Mouse (Mus musculus): ENCODE data around the gene Ifit1. TPM values are rescaled to one million over a fixed set of nuclear protein-coding genes. Genes with fewer than 3 reads are reported as not detected.
"Not testable (repeated sequence)": the region's sequence is repeated elsewhere in the genome, so short reads cannot be mapped to it uniquely, and the experiment has no call there.

Ifit1 gene
- polyA plus RNA-seq, 1 experiment from 2014 or later, result 0.40 TPM

DNA sequence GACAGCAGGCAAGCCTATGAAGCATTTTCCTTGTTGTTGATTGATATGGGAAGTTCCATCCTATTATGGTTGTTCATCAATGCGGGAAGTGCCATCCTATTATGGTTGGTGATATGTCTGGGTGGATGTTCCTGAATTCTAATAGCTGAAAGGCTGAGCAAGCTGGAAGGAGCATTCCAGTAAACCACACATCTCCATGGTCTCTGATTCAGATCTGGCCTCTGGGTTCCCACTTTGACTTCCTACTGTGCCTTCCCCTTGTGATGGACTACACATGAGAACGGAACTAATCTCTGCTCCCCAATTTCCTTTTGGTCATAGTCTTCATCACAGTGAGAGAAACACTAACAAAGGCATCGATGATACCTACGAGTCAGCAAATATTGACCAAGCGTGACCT, 19.8 kb upstream of the Ifit1 start:
- Histone ChIP-seq H3K27me3 (replicated peaks) (no peaks in the 10 kb centered on the region), H3K4me3 (no peak overlapping the region), H3K36me3 (no peaks in the 10 kb centered on the region), H3K4me1 (replicated peaks) (no peaks in the 10 kb centered on the region), H3K9ac (no peak overlapping the region), H3K9me3 (replicated peaks) (no peaks in the 10 kb centered on the region), H3K4me2 (no peak overlapping the region), H3K27ac (ENCODE audit: poor library complexity, severe bottlenecking) (no peak overlapping the region)
- WGBS, result 84% methylated on average over 5 of the region's 5 CpGs
- no peak for ATAC-seq (ENCODE audit: insufficient number of reproducible peaks, low FRiP score)

DNA sequence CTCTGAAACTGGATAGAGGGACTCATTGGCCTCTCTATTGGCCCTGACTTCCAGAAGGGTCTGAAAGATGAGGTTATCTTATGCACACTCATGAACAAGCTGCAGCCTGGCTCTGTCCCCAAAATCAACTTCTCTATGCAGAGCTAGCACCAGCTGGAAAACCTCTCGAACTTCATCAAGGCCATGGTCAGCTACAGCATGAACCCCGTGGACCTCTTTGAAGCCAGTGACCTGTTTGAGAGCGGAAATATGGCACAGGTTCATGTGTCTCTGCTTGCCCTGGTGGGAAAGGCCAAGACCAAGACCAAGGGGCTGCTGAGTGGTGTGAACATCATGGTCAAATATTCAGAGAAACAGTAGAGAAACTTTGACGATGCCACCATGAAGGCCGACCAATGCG, 16.9 kb upstream of the Ifit1 start:
- H3K4me2 ChIP-seq, result no peak overlapping the region
- no peak overlapping the region for H3K9ac ChIP-seq
- no peak for ATAC-seq (ENCODE audit: insufficient number of reproducible peaks, low FRiP score)
- no peaks in the 10 kb centered on the region for H3K27me3 ChIP-seq (replicated peaks)
- no peaks in the 10 kb centered on the region for H3K4me1 ChIP-seq (replicated peaks)
- WGBS, result 87% methylated on average over 6 of the region's 6 CpGs
- no peak overlapping the region for H3K27ac ChIP-seq (ENCODE audit: poor library complexity, severe bottlenecking)
- H3K9me3 ChIP-seq (replicated peaks), result no peaks in the 10 kb centered on the region
- H3K36me3 ChIP-seq, result no peaks in the 10 kb centered on the region
- no peak overlapping the region for H3K4me3 ChIP-seq

DNA sequence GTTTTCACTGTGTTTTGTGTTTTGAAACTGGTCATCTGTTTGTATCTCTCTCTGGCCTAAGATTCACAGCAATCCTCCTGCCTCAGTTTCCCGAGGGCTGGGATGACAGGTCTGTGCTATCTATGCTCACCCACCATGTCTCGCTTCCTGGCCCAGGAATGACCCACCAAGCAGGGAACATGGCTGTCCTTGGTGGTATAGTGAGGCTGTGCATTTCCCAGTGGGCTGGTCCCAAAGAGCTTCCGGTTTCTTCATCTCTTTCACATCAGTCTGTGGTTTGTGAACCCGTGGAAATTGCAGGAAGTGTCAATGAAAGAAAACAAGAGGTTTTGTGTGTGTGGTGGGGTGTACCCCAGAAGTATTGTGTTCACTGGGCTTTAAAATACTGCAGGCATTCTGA, 16.0 kb upstream of the Ifit1 start:
- no peak for ATAC-seq (ENCODE audit: insufficient number of reproducible peaks, low FRiP score)

DNA sequence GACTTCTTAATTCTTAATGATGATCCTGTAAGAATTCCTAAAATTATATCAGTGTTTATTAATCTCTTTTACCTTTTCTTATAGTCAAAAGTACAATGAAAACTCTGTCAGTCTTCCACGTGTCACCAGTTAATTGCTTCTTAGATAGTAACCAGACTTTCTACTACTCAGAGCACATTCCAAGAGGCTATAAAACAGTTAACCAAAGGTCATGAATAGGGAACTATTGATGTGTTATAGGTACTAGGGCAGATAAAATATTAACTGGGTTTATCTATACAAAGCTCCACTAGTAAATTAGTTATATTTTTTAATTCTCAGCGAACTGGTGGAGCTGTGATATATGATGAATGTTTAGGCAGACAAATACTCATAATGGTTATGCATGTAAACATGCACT, 13.2 kb upstream of the Ifit1 start:
- 69% methylated on average over 2 of the region's 2 CpGs for WGBS
- Histone ChIP-seq H3K27me3 (replicated peaks) (no peaks in the 10 kb centered on the region), H3K4me3 (no peak overlapping the region)

More for the DNA sequence above, 16.0 kb upstream of the Ifit1 start:
- Histone ChIP-seq H3K9me3 (replicated peaks) (no peaks in the 10 kb centered on the region), H3K4me3 (no peak overlapping the region), H3K36me3 (no peaks in the 10 kb centered on the region), H3K27me3 (replicated peaks) (no peaks in the 10 kb centered on the region), H3K4me1 (replicated peaks) (no peaks in the 10 kb centered on the region), H3K27ac (ENCODE audit: poor library complexity, severe bottlenecking) (no peak overlapping the region), H3K4me2 (no peak overlapping the region), H3K9ac (no peak overlapping the region)
- 65% methylated on average over 4 of the region's 4 CpGs for WGBS

DNA sequence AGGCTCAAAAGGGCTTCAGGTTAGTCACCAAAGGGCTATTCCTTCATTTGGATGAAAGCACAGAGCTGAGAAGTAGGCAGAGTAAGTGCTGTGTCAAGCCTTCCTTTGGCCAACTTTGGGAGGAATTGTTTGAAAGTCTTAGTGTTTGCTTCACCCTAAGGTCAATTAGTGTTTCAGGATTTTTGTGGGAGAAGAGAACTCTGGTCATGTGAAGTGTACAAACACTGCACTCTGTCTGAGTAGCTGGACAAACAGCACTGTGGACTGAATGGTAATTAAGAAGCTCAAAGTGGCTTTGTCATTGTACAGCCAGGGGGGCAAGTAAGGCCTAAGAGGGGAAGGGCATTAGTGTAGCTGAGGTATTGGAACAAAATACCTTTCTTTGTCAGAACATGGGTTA, 9.2 kb upstream of the Ifit1 start:
- H3K27me3 ChIP-seq (replicated peaks), result no peaks in the 10 kb centered on the region

More for the DNA sequence above, 13.2 kb upstream of the Ifit1 start:
- Histone ChIP-seq H3K4me1 (replicated peaks) (no peaks in the 10 kb centered on the region), H3K9me3 (replicated peaks) (no peaks in the 10 kb centered on the region), H3K9ac (no peak overlapping the region), H3K36me3 (no peaks in the 10 kb centered on the region), H3K4me2 (no peak overlapping the region), H3K27ac (ENCODE audit: poor library complexity, severe bottlenecking) (no peak overlapping the region)
- no peak for ATAC-seq (ENCODE audit: insufficient number of reproducible peaks, low FRiP score)

DNA sequence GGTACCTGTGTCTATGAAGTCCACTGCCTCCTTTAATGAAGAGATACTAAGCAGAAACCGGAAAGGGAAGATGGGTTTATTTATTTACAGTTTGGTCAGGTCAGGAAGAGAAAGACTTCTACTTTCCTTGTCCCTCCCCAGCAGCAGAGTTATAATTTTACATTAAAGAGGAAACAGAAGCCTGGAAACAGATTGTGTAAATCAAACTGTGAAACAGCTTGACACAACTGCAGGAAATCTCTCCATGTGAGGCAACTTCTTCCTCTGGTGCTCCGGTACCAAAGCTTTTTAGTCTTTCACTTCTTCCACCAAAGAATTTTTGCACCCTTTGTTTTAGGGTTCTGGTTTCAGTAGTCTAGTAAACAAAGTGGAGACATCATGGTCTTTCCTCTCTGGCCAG, 7.2 kb upstream of the Ifit1 start:
- no peak overlapping the region for H3K9ac ChIP-seq
- H3K4me1 ChIP-seq (replicated peaks), result no peaks in the 10 kb centered on the region

More for the DNA sequence above, 9.2 kb upstream of the Ifit1 start:
- Histone ChIP-seq H3K27ac (ENCODE audit: poor library complexity, severe bottlenecking) (no peak overlapping the region), H3K9me3 (replicated peaks) (no peaks in the 10 kb centered on the region), H3K4me3 (no peak overlapping the region), H3K4me2 (no peak overlapping the region), H3K4me1 (replicated peaks) (no peaks in the 10 kb centered on the region), H3K36me3 (no peaks in the 10 kb centered on the region), H3K9ac (no peak overlapping the region)
- no peak for ATAC-seq (ENCODE audit: insufficient number of reproducible peaks, low FRiP score)

DNA sequence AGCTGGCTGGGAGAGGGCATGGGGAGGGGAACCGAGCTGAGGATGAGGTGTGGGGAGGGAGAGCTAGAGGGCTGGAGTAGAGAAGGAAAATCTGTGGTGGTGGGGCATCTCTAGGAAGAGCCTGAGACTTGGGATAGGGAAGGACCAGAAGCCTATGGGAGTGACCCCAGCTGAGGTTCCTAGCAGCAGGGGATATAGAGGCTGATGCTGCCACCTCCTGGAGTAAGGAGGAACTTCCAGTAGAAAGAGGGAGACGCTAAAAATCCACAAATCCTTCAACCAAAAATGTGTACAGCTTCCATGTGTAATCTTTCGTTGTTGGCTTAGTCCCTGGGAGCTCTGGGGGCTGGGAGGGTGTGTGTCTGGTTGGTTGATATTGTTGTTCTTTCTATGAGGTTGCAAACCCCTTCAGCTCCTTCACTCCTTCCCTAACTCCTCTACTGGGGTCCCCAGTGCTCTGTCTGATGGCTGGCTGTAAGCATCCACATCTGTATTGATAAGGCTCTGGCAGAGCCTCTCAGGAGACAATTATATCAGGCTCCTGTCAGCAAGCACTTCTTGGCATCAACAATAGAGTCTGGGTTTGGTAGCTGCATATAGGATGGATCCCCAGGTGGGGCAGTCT, 3.6 kb upstream of the Ifit1 start:
- H3K36me3 ChIP-seq, result no peaks in the 10 kb centered on the region
- H3K9ac ChIP-seq, result no peak overlapping the region
- no peak overlapping the region for H3K27ac ChIP-seq (ENCODE audit: poor library complexity, severe bottlenecking)
- 4% methylated on average over 3 of the region's 3 CpGs for WGBS
- peak; percentile 59; the same call in 1 of the 2 replicates for ATAC-seq (ENCODE audit: insufficient number of reproducible peaks, low FRiP score)
- H3K4me3 ChIP-seq, result no peak overlapping the region
- H3K27me3 ChIP-seq (replicated peaks), result peaks cover 10% of the 10 kb centered on the region
- no peak overlapping the region for H3K4me2 ChIP-seq
- H3K9me3 ChIP-seq (replicated peaks), result no peaks in the 10 kb centered on the region
- H3K4me1 ChIP-seq (replicated peaks), result 0 out of 2 replicates have a peak, but pooled peaks cover 5% of the 10 kb centered on the region

More for the DNA sequence above, 7.2 kb upstream of the Ifit1 start:
- peaks cover 8% of the 10 kb centered on the region for H3K27me3 ChIP-seq (replicated peaks)
- no peak overlapping the region for H3K4me3 ChIP-seq
- no peak for ATAC-seq (ENCODE audit: insufficient number of reproducible peaks, low FRiP score)
- H3K36me3 ChIP-seq, result no peaks in the 10 kb centered on the region
- no peaks in the 10 kb centered on the region for H3K9me3 ChIP-seq (replicated peaks)
- no peak overlapping the region for H3K4me2 ChIP-seq
- no peak overlapping the region for H3K27ac ChIP-seq (ENCODE audit: poor library complexity, severe bottlenecking)
- WGBS, result 76% methylated on average over 2 of the region's 2 CpGs

DNA sequence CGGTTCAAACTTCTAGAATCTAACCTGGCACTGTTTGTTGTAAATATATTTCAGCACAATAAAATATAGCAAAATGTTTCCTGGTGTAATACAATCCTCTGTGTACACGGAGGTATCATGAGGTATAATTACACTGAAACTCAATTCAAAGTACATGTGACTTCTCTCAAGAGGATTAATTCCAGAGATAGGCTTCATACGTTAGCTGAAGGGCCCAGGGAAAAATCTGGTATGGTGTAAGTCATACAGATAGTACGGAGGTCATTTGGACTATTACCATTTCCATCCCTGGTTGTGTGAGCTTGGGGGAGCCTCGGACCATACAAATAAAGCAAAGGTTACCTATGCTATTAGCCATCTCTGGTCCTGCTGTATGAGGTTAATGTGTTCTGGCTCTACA, 1.9 kb downstream of the Ifit1 start:
- WGBS, result 72% methylated on average over 5 of the region's 5 CpGs
- Histone ChIP-seq H3K36me3 (no peaks in the 10 kb centered on the region), H3K27me3 (replicated peaks) (peaks cover 9% of the 10 kb centered on the region)

DNA sequence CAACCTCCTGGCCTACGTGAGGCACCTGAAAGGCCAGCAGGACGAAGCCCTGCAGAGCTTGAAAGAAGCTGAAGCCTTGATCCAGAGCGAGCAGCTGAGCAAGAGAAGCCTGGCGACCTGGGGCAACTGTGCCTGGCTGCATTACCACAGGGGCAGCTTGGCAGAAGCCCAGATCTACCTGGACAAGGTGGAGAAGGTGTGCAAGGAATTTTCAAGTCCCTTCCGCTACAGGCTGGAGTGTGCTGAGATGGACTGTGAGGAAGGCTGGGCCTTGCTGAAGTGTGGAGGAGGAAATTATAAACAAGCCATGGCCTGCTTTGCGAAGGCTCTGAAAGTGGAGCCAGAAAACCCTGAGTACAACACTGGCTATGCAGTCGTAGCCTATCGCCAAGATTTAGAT, 7.0 kb downstream of the Ifit1 start:
- H3K4me3 ChIP-seq; ATAC-seq (ENCODE audit: insufficient number of reproducible peaks, low FRiP score); H3K4me2 ChIP-seq; H3K36me3 ChIP-seq; H3K27ac ChIP-seq (ENCODE audit: poor library complexity, severe bottlenecking); H3K27me3 ChIP-seq (replicated peaks); H3K4me1 ChIP-seq (replicated peaks); H3K9me3 ChIP-seq (replicated peaks); H3K9ac ChIP-seq: not testable (repeated sequence)
- 88% methylated on average over 8 of the region's 8 CpGs for WGBS

More for the DNA sequence above, 1.9 kb downstream of the Ifit1 start:
- 0 out of 2 replicates have a peak, but pooled peaks cover 5% of the 10 kb centered on the region for H3K4me1 ChIP-seq (replicated peaks)
- no peaks in the 10 kb centered on the region for H3K9me3 ChIP-seq (replicated peaks)
- H3K9ac ChIP-seq, result no peak overlapping the region
- no peak for ATAC-seq (ENCODE audit: insufficient number of reproducible peaks, low FRiP score)
- H3K27ac ChIP-seq (ENCODE audit: poor library complexity, severe bottlenecking), result no peak overlapping the region
- no peak overlapping the region for H3K4me3 ChIP-seq
- no peak overlapping the region for H3K4me2 ChIP-seq

DNA sequence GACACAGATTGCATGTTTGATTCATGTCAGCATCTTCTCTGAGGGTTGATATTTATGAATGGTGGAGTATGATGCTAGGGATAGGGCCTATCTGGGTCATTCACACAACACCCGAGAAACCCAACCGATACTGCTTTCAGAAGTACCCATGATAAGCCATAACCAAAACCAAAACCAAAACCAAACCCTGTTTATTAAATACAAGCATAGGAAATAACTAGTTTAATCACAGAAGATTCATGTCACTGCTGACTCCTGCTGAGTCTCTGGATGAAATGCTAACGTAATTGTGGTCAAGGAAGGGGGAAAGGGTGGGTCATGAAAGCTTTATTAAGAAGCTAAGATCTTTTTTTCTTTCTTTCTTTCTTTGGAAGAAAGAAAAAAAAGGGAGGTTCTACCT, 9.6 kb downstream of the Ifit1 start:
- Histone ChIP-seq H3K4me1 (replicated peaks) (peaks cover 5% of the 10 kb centered on the region), H3K27me3 (replicated peaks) (no peaks in the 10 kb centered on the region), H3K27ac (ENCODE audit: poor library complexity, severe bottlenecking) (no peak overlapping the region), H3K36me3 (no peaks in the 10 kb centered on the region), H3K9ac (no peak overlapping the region), H3K4me2 (no peak overlapping the region), H3K4me3 (no peak overlapping the region), H3K9me3 (replicated peaks) (no peaks in the 10 kb centered on the region)
- no peak for ATAC-seq (ENCODE audit: insufficient number of reproducible peaks, low FRiP score)
- 92% methylated on average over 3 of the region's 3 CpGs for WGBS

DNA sequence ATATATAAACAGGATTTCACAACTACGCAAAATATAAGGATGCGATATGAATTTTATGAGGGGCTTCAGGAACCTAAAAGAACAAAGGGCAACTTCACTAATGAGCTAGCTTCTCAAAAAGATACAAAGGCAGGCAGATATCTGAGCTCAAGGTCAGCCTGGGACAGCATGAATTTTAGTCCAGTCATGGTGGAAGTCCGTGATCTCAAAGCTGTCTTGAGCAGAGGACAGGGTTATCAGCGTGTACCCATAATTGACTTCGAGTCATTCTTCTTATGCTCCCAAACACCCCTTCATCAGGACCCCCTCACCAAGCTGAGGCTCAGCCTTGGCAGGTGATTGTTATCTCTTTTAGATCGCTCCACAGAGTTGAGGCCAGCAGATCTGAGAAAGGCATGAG, 10.3 kb downstream of the Ifit1 start:
- Histone ChIP-seq H3K27me3 (replicated peaks) (no peaks in the 10 kb centered on the region), H3K4me3 (no peak overlapping the region), H3K4me1 (replicated peaks) (peaks cover 9% of the 10 kb centered on the region), H3K9me3 (replicated peaks) (no peaks in the 10 kb centered on the region), H3K36me3 (no peaks in the 10 kb centered on the region), H3K27ac (ENCODE audit: poor library complexity, severe bottlenecking) (no peak overlapping the region), H3K4me2 (no peak overlapping the region), H3K9ac (no peak overlapping the region)
- peak; percentile 73 for ATAC-seq (ENCODE audit: insufficient number of reproducible peaks, low FRiP score)
- 80% methylated on average over 6 of the region's 6 CpGs for WGBS

DNA sequence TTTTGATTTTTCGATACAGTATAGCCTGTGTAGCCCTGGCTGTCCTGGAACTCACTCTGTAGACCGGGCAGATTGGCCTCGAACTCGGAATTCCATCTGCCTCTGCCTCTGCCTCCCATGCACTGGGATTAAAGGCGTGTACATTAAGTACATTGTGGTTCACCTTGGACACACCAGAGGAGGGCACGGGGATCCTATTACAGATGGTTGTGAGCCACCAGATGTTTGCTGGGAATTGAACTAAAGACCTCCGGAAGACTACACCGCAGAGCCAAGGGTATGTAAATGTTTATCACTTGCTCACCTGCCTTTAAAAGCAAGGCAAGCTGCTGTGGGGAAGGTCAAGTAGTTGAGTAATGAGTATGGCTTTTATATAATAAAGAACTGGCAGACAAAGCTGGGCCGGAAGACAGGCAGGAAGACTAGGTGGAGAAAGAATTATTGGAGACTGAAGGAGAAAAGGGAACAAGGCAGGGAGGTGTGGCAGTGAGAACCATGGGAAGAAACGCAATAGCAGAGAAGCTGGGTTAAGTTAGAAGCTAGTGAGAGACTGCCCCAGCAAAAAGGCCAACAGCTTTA, 14.6 kb downstream of the Ifit1 start:
- Histone ChIP-seq H3K27ac (ENCODE audit: poor library complexity, severe bottlenecking) (0 out of 2 replicates have a peak overlapping the region, but pooled peaks have one; percentile 64), H3K36me3 (no peaks in the 10 kb centered on the region), H3K9me3 (replicated peaks) (no peaks in the 10 kb centered on the region), H3K4me1 (replicated peaks) (peaks cover 24% of the 10 kb centered on the region), H3K4me3 (no peak overlapping the region), H3K27me3 (replicated peaks) (no peaks in the 10 kb centered on the region), H3K9ac (no peak overlapping the region), H3K4me2 (no peak overlapping the region)
- no peak for ATAC-seq (ENCODE audit: insufficient number of reproducible peaks, low FRiP score)
- 87% methylated on average over 10 of the region's 10 CpGs for WGBS
